ENCODE assay signal across 8 mouse cellular contexts in genomic region chr11:105180471-105181091, GRCm38 (mm10). TPM values are rescaled to one million over a fixed set of nuclear protein-coding genes. Genes with fewer than 3 reads are reported as not detected.
DNase-seq lines count a peak whose midpoint lies in the region; ATAC-seq and TF ChIP-seq lines count a peak whose summit lies in the region.

No protein-coding gene starts in this region.

- peak overlapping the region; percentile 100 for H3K9ac ChIP-seq in liver, adult 2 months (ENCODE audit: low read depth, low read length)
- peak overlapping the region; percentile 99 for H3K9ac ChIP-seq in midbrain, postnatal 0 days (replicated peaks; ENCODE audit: low read length, poor library complexity, severe bottlenecking)
- H3K9ac ChIP-seq in stomach, embryonic 14.5 days (replicated peaks; ENCODE audit: low read depth, low read length) = peak overlapping the region; percentile 87

- peaks cover 26% of the 10 kb centered on the region for H3K4me1 ChIP-seq in embryonic facial prominence, embryonic 10.5 days
- peaks cover 27% of the 10 kb centered on the region for H3K4me1 ChIP-seq in liver, adult 2 months (ENCODE audit: control insufficient read depth, insufficient read depth, low read length)
- H3K4me1 ChIP-seq in midbrain, postnatal 0 days (ENCODE audit: insufficient read depth, low read length) = peaks cover 7% of the 10 kb centered on the region; the same call in 1 of the 2 replicates
- H3K4me1 ChIP-seq in stomach, embryonic 14.5 days (ENCODE audit: control insufficient read depth, insufficient read depth, low read length) = peaks cover 13% of the 10 kb centered on the region; the same call in 1 of the 2 replicates

- peaks cover 2% of the 10 kb centered on the region; the same call in 1 of the 2 replicates for H3K9me3 ChIP-seq in embryonic facial prominence, embryonic 10.5 days
- H3K9me3 ChIP-seq in midbrain, postnatal 0 days (ENCODE audit: low read length) = no peaks in the 10 kb centered on the region
- no peaks in the 10 kb centered on the region for H3K9me3 ChIP-seq in stomach, embryonic 14.5 days (ENCODE audit: control insufficient read depth, low read depth, low read length)

- TF ChIP-seq CTCF in liver, adult 2 months (IDR thresholded peaks at IDR 0.05; ENCODE audit: low read depth, low read length) = no peak
- no peak for TF ChIP-seq CTCF in midbrain, postnatal 0 days (IDR thresholded peaks at IDR 0.05)

- peak; percentile 72 for DNase-seq in A20 (ENCODE audit: low read depth, low spot score)
- peak; percentile 59 for DNase-seq in adrenal gland, adult 2 months
- DNase-seq in embryonic facial prominence, embryonic 10.5 days (ENCODE audit: low spot score) = peak; percentile 61
- peak; percentile 95 for DNase-seq in heart, adult 11 months
- DNase-seq in kidney, adult 11 months = peak; percentile 64
- DNase-seq in liver, adult 2 months (ENCODE audit: extremely low read depth, low read depth, low spot score) = no peak
- DNase-seq in midbrain, postnatal 0 days (ENCODE audit: low spot score) = peak; percentile 22

- no peaks in the 10 kb centered on the region for H3K27me3 ChIP-seq in embryonic facial prominence, embryonic 10.5 days (replicated peaks; ENCODE audit: low read depth, poor library complexity, severe bottlenecking)
- no peaks in the 10 kb centered on the region for H3K27me3 ChIP-seq in liver, adult 2 months (ENCODE audit: control insufficient read depth, insufficient read depth, low read length)
- H3K27me3 ChIP-seq in midbrain, postnatal 0 days (ENCODE audit: insufficient read depth, low read length) = no peaks in the 10 kb centered on the region
- no peaks in the 10 kb centered on the region for H3K27me3 ChIP-seq in stomach, embryonic 14.5 days (ENCODE audit: control insufficient read depth, insufficient read depth, low read length)

- peak; percentile 46 for ATAC-seq in midbrain, postnatal 0 days (ENCODE audit: low FRiP score)
- peak; percentile 16; the same call in 1 of the 2 replicates for ATAC-seq in stomach, embryonic 14.5 days (ENCODE audit: insufficient number of reproducible peaks, insufficient read depth, low FRiP score, low read depth)

- TF ChIP-seq POLR2A in liver, adult 2 months (IDR thresholded peaks at IDR 0.05; ENCODE audit: extremely low read depth, insufficient read depth, low read length) = no peak

- peak overlapping the region; percentile 94 for H3K4me2 ChIP-seq in midbrain, postnatal 0 days (ENCODE audit: low read depth, low read length, poor library complexity, severe bottlenecking)
- peak overlapping the region; percentile 88 for H3K4me2 ChIP-seq in stomach, embryonic 14.5 days (replicated peaks; ENCODE audit: low read depth, low read length)

- H3K27ac ChIP-seq in embryonic facial prominence, embryonic 10.5 days (replicated peaks) = peak overlapping the region; percentile 99
- H3K27ac ChIP-seq in liver, adult 2 months (replicated peaks; ENCODE audit: insufficient read depth, low read depth, low read length) = peak overlapping the region; percentile 94
- H3K27ac ChIP-seq in midbrain, postnatal 0 days (ENCODE audit: low read depth, low read length) = peak overlapping the region; percentile 95
- peak overlapping the region; percentile 97 for H3K27ac ChIP-seq in stomach, embryonic 14.5 days (ENCODE audit: low read length)

- 1% methylated on average over 35 of the region's 35 CpGs for WGBS in embryonic facial prominence, embryonic 10.5 days
- 1% methylated on average over 35 of the region's 35 CpGs for WGBS in liver, adult 2 months
- WGBS in midbrain, postnatal 0 days = 0% methylated on average over 27 of the region's 35 CpGs
- 1% methylated on average over 34 of the region's 35 CpGs for WGBS in stomach, embryonic 14.5 days

- peaks cover 20% of the 10 kb centered on the region for H3K79me2 ChIP-seq in liver, adult 2 months (ENCODE audit: control insufficient read depth, insufficient read depth, low read length)

- H3K36me3 ChIP-seq in embryonic facial prominence, embryonic 10.5 days (replicated peaks) = peaks cover 35% of the 10 kb centered on the region
- peaks cover 10% of the 10 kb centered on the region for H3K36me3 ChIP-seq in liver, adult 2 months (ENCODE audit: control insufficient read depth, insufficient read depth, low read length)
- H3K36me3 ChIP-seq in midbrain, postnatal 0 days (ENCODE audit: insufficient read depth, low read length) = peaks cover 5% of the 10 kb centered on the region; the same call in 1 of the 2 replicates
- H3K36me3 ChIP-seq in stomach, embryonic 14.5 days (ENCODE audit: control insufficient read depth, insufficient read depth, low read length) = peaks cover 11% of the 10 kb centered on the region; the same call in 1 of the 2 replicates

- H3K4me3 ChIP-seq in embryonic facial prominence, embryonic 10.5 days = peak overlapping the region; percentile 87
- H3K4me3 ChIP-seq in liver, adult 2 months (ENCODE audit: insufficient read depth, low read depth, low read length) = peak overlapping the region; percentile 97
- H3K4me3 ChIP-seq in midbrain, postnatal 0 days (ENCODE audit: low read depth, low read length) = peak overlapping the region; percentile 93
- peak overlapping the region; percentile 96 for H3K4me3 ChIP-seq in stomach, embryonic 14.5 days (ENCODE audit: low read depth, low read length)

RNA-seq across cellular contexts. Expression of gene Tlk2, which starts 2.0 kb away (rescaled TPM):
- total RNA-seq in adrenal gland, adult 2 months (2021) = 10 to 100 TPM; 44.6 to 68.5 TPM
- polyA plus RNA-seq in adrenal gland, adult 2 months (2012; rRNA removed) = 7.1 and 10.9 TPM in 2 replicates
- polyA plus RNA-seq in embryonic facial prominence, embryonic 10.5 days (2016; fragmentation: Nextera tagmentation; extraction: Ambion mirVana) = 23.5 and 28.4 TPM in 2 replicates
- total RNA-seq in liver, adult 2 months (2014; rRNA removed) = 21.3 and 23.4 TPM in 2 replicates
- 5.6 and 7.5 TPM in 2 replicates for polyA plus RNA-seq in liver, adult 2 months (2012; rRNA removed)
- 66.5 and 81.1 TPM in 2 replicates for total RNA-seq in midbrain, postnatal 0 days (2014; rRNA removed)
- 12.3 and 15.3 TPM in 2 replicates for polyA plus RNA-seq in midbrain, postnatal 0 days (2015; fragmentation: Nextera tagmentation; extraction: Ambion mirVana)
- polyA plus RNA-seq in stomach, embryonic 14.5 days (2014; fragmentation: Nextera tagmentation; extraction: Ambion mirVana) = 26.9 and 28.6 TPM in 2 replicates

RNA-seq across cellular contexts. Expression of gene Gm10842, which starts 33.9 kb away (rescaled TPM):
- not detected for total RNA-seq in adrenal gland, adult 2 months (2021)
- polyA plus RNA-seq in adrenal gland, adult 2 months (2012; rRNA removed) = not detected in 2 replicates
- not detected in 2 replicates for polyA plus RNA-seq in embryonic facial prominence, embryonic 10.5 days (2016; fragmentation: Nextera tagmentation; extraction: Ambion mirVana)
- total RNA-seq in liver, adult 2 months (2014; rRNA removed) = not detected in 2 replicates
- not detected in 2 replicates for polyA plus RNA-seq in liver, adult 2 months (2012; rRNA removed)
- total RNA-seq in midbrain, postnatal 0 days (2014; rRNA removed) = not detected in 2 replicates
- not detected in 2 replicates for polyA plus RNA-seq in midbrain, postnatal 0 days (2015; fragmentation: Nextera tagmentation; extraction: Ambion mirVana)
- polyA plus RNA-seq in stomach, embryonic 14.5 days (2014; fragmentation: Nextera tagmentation; extraction: Ambion mirVana) = not detected in 2 replicates

RNA-seq across cellular contexts. Expression of gene Mettl2, which starts 54.4 kb away (rescaled TPM):
- total RNA-seq in adrenal gland, adult 2 months (2021) = 10 to 100 TPM; 18.9 to 24.0 TPM
- polyA plus RNA-seq in adrenal gland, adult 2 months (2012; rRNA removed) = 9.0 and 9.2 TPM in 2 replicates
- 55.0 and 57.2 TPM in 2 replicates for polyA plus RNA-seq in embryonic facial prominence, embryonic 10.5 days (2016; fragmentation: Nextera tagmentation; extraction: Ambion mirVana)
- total RNA-seq in liver, adult 2 months (2014; rRNA removed) = 11.0 and 11.5 TPM in 2 replicates
- polyA plus RNA-seq in liver, adult 2 months (2012; rRNA removed) = 5.9 and 7.9 TPM in 2 replicates
- total RNA-seq in midbrain, postnatal 0 days (2014; rRNA removed) = 25.2 and 28.0 TPM in 2 replicates
- 30.0 and 35.6 TPM in 2 replicates for polyA plus RNA-seq in midbrain, postnatal 0 days (2015; fragmentation: Nextera tagmentation; extraction: Ambion mirVana)
- polyA plus RNA-seq in stomach, embryonic 14.5 days (2014; fragmentation: Nextera tagmentation; extraction: Ambion mirVana) = 40.4 and 45.9 TPM in 2 replicates
